Mouse (Mus musculus) liver, adult 2 months (tissue): ENCODE data around the gene F3. TPM values are rescaled to one million over a fixed set of nuclear protein-coding genes. Genes with fewer than 3 reads are reported as not detected.

Source experiments
- DNase-seq: peaks from one replicate; pipeline ENCODE4 v3.0.0-alpha.2; 2011; ENCODE audit warnings: low read depth, low spot score; ENCODE audit errors: extremely low read depth
- H3K27ac ChIP-seq: fragments of 200-500 bp; replicated peaks from 2 replicates; pipeline ENCODE4 v1.5.1; 2012; ENCODE audit warnings: low read depth, mild to moderate bottlenecking, control low read depth, inconsistent platforms, low read length; ENCODE audit not compliant: insufficient read depth
- H3K27me3 ChIP-seq: fragments of 200-500 bp; 2 replicates; pipeline ENCODE4 v1.6.1; 2012; ENCODE audit warnings: mild to moderate bottlenecking, moderate library complexity, low read length, inconsistent platforms; ENCODE audit not compliant: control insufficient read depth, insufficient read depth
- H3K36me3 ChIP-seq: fragments of 200-500 bp; 2 replicates; pipeline ENCODE4 v1.6.1; 2012; ENCODE audit warnings: low read length, inconsistent platforms; ENCODE audit not compliant: control insufficient read depth, insufficient read depth
- H3K4me1 ChIP-seq: fragments of 200-500 bp; 2 replicates; pipeline ENCODE4 v1.6.1; 2011; ENCODE audit warnings: low read length; ENCODE audit not compliant: control insufficient read depth, insufficient read depth
- H3K4me3 ChIP-seq: fragments of 200-500 bp; 2 replicates; pipeline ENCODE4 v1.5.1; 2011; ENCODE audit warnings: low read depth, mild to moderate bottlenecking, control low read depth, low read length, moderate library complexity; ENCODE audit not compliant: insufficient read depth
- H3K79me2 ChIP-seq: fragments of 200-500 bp; 2 replicates; pipeline ENCODE4 v1.6.1; 2012; ENCODE audit warnings: inconsistent platforms, mild to moderate bottlenecking, low read length, moderate library complexity; ENCODE audit not compliant: control insufficient read depth, insufficient read depth
- H3K9ac ChIP-seq: fragments of 200-500 bp; 2 replicates; pipeline ENCODE4 v1.6.1; 2012; ENCODE audit warnings: low read depth, mild to moderate bottlenecking, control low read depth, inconsistent platforms, low read length
- CTCF ChIP-seq: fragments of 200-500 bp; IDR thresholded peaks from 2 replicates; pipeline ENCODE4 v1.5.1; 2011; ENCODE audit warnings: low read depth, low read length, control low read depth
- POLR2A ChIP-seq: fragments of 200-500 bp; IDR thresholded peaks from 2 replicates; pipeline ENCODE4 v1.6.1; 2011; ENCODE audit warnings: low read length, control low read depth; ENCODE audit not compliant: insufficient read depth; ENCODE audit errors: extremely low read depth
- WGBS: fragments of 180-500 bp; shearing (Covaris S2); methylation state at CpG from one replicate; pipeline ENCODE4 v1.1.7; 2018; 5-methylcytosine and 5-hydroxymethylcytosine counted together
- polyA plus RNA-seq: library from polyadenylated mRNA; depleted of rRNA; stranded (reverse); fragments of >200 nt; gene quantifications from 2 replicates; pipeline ENCODE4 v1.2.3, GENCODE M21; 2012; rRNA removed
- total RNA-seq: library from RNA; depleted of rRNA; stranded (reverse); fragments of >200 nt; gene quantifications from 2 replicates; pipeline ENCODE4 v1.2.3, GENCODE M21; 2014; rRNA removed

F3 gene
- total and polyA plus RNA-seq, 2 experiments: 2.3 to 6.4 TPM

DNA sequence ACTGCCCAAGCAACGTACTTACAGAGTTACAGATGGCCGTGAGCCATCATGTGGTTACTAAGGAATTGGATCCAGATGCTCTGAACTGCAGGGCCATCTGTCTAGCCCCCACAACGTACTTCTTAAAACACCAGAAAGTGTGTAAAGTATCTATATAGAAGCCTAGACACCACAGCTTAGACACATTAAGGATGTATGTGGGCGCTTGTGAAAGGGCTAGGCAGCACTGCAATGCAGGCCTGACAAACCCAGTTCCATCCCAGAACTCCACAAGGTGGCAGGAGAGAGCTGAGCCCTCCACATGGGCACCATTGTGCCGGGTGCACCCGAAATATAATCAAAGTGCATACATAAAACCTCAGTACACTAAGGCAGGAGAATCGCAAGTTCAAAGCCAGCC lies 54.6 kb downstream of the F3 start:
- H3K9ac ChIP-seq: no peak overlapping the region
- no peaks in the 10 kb centered on the region; the same call in 1 of the 2 replicates for H3K79me2 ChIP-seq
- no peak overlapping the region for H3K27ac ChIP-seq
- no peak for TF ChIP-seq POLR2A
- peak; percentile 81 for TF ChIP-seq CTCF
- peaks cover 73% of the 10 kb centered on the region for H3K36me3 ChIP-seq
- WGBS: 48% methylated on average over 7 of the region's 7 CpGs
- H3K4me3 ChIP-seq: no peak overlapping the region
- peak; percentile 47 for DNase-seq
- no peaks in the 10 kb centered on the region for H3K27me3 ChIP-seq
- H3K4me1 ChIP-seq: no peaks in the 10 kb centered on the region

DNA sequence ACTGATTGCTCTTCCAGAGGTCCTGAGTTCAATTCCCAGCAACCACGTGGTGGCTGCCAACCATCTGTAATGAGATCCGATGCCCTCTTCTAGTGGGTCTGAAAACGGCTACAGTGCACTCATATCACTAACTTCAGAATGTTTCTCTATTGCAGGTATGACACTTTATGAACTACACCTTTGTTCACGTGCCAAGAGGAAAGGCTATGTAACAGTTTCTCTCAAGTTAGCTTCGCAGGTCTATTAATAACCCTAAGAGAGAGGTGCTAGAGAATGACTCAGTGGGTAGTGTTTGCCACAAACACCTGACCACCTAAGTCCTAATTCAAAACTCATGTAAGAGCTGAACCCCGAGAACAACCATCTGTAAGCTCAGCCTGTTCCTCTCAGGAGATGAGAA lies 59.7 kb downstream of the F3 start:
- Histone ChIP-seq H3K27ac (no peak overlapping the region), H3K36me3 (peaks cover 64% of the 10 kb centered on the region), H3K4me1 (no peaks in the 10 kb centered on the region), H3K4me3 (no peak overlapping the region), H3K27me3 (no peaks in the 10 kb centered on the region), H3K9ac (no peak overlapping the region), H3K79me2 (peaks cover 2% of the 10 kb centered on the region; the same call in 1 of the 2 replicates)
- TF ChIP-seq POLR2A (no peak), CTCF (no peak)
- 59% methylated on average over 6 of the region's 6 CpGs for WGBS
- DNase-seq: no peak

Other genes with a start within 250 kb of the F3 start
- 6.2 and 6.6 TPM in 2 replicates for gene Slc44a3, start 191.1 kb upstream of the F3 start, total RNA-seq
- gene Slc44a3, start 191.1 kb upstream of the F3 start, polyA plus RNA-seq: 4.3 and 4.7 TPM in 2 replicates
- not detected in 2 replicates for gene 4930432M17Rik, start 52.8 kb upstream of the F3 start, total RNA-seq
- gene 4930432M17Rik, start 52.8 kb upstream of the F3 start, polyA plus RNA-seq: not detected in 2 replicates
- gene Abcd3, start 91.8 kb downstream of the F3 start, total RNA-seq: 277 and 397 TPM in 2 replicates
- gene Abcd3, start 91.8 kb downstream of the F3 start, polyA plus RNA-seq: 45.5 and 49.5 TPM in 2 replicates
- 60.5 and 68.4 TPM in 2 replicates for gene Arhgap29, start 229.0 kb downstream of the F3 start, total RNA-seq
- 12.2 and 16.4 TPM in 2 replicates for gene Arhgap29, start 229.0 kb downstream of the F3 start, polyA plus RNA-seq